Mouse (Mus musculus) liver, postnatal 0 days (tissue): Measurements from ENCODE around the gene Actr1b. TPM values are rescaled to one million over a fixed set of nuclear protein-coding genes. Genes with fewer than 3 reads are reported as not detected.

Source experiments
- ATAC-seq: fragments of 200-750 bp; cut with Nextera tagmentation; 2 replicates; pipeline ENCODE4 v1.8.0; 2017; ENCODE audit warnings: mild to moderate bottlenecking, moderate library complexity
- DNase-seq: peaks from one replicate; pipeline ENCODE4 v3.0.0-alpha.2; 2016
- H3K27ac ChIP-seq: fragments of 300-500 bp; sonication (generic); 2 replicates; pipeline ENCODE4 v1.5.1; 2014; ENCODE audit warnings: antibody characterized with exemption, moderate library complexity, mild to moderate bottlenecking, low read depth
- H3K27me3 ChIP-seq: fragments of 300-500 bp; sonication (generic); 2 replicates; pipeline ENCODE4 v1.6.1; 2014; ENCODE audit warnings: low read length, control low read depth, mixed read lengths; ENCODE audit not compliant: insufficient read depth
- H3K36me3 ChIP-seq: fragments of 300-500 bp; sonication (generic); replicated peaks from 2 replicates; pipeline ENCODE4 v1.6.1; 2014; ENCODE audit warnings: mild to moderate bottlenecking, control low read depth, low read length, moderate library complexity, mixed read lengths; ENCODE audit not compliant: insufficient read depth
- H3K4me1 ChIP-seq: fragments of 300-500 bp; sonication (generic); 2 replicates; pipeline ENCODE4 v1.6.1; 2014; ENCODE audit warnings: antibody characterized with exemption, mild to moderate bottlenecking, control low read depth; ENCODE audit not compliant: insufficient read depth
- H3K4me2 ChIP-seq: fragments of 300-500 bp; sonication (generic); 2 replicates; pipeline ENCODE4 v1.6.1; 2014; ENCODE audit warnings: low read depth, mild to moderate bottlenecking, low read length, moderate library complexity, mixed read lengths
- H3K4me3 ChIP-seq: fragments of 300-500 bp; sonication (generic); 2 replicates; pipeline ENCODE4 v1.5.1; 2014; ENCODE audit warnings: low read depth, low read length
- H3K9ac ChIP-seq: fragments of 300-500 bp; sonication (generic); replicated peaks from 2 replicates; pipeline ENCODE4 v1.6.1; 2014; ENCODE audit warnings: mild to moderate bottlenecking, moderate library complexity
- H3K9me3 ChIP-seq: fragments of 300-500 bp; sonication (generic); 2 replicates; pipeline ENCODE4 v1.6.1; 2016; ENCODE audit warnings: mild to moderate bottlenecking, control low read depth, low read length, mixed read lengths
- CTCF ChIP-seq: sonication (generic); IDR thresholded peaks from 2 replicates; pipeline ENCODE4 v1.5.1; 2016; ENCODE audit warnings: antibody characterized with exemption, low read depth
- EP300 ChIP-seq: IDR thresholded peaks from 2 replicates; pipeline ENCODE4 v1.6.1; 2016; ENCODE audit warnings: antibody characterized with exemption, low read depth, mild to moderate bottlenecking
- WGBS: fragments of 180-500 bp; shearing (Covaris S2); extraction: QIAGEN DNeasy Blood & Tissue Kit; methylation state at CpG from one replicate; pipeline ENCODE4 v1.1.7; 2014; ENCODE audit not compliant: insufficient replicate concordance; 5-methylcytosine and 5-hydroxymethylcytosine counted together
- polyA plus RNA-seq: library from polyadenylated mRNA; unstranded; fragments of >200 nt; fragmentation: Nextera tagmentation; extraction: Ambion mirVana; gene quantifications from 2 replicates; pipeline ENCODE4 v1.2.1, GENCODE M21; 2015

The Actr1b gene
- polyA plus RNA-seq: 19.3 and 21.3 TPM in 2 replicates

DNA sequence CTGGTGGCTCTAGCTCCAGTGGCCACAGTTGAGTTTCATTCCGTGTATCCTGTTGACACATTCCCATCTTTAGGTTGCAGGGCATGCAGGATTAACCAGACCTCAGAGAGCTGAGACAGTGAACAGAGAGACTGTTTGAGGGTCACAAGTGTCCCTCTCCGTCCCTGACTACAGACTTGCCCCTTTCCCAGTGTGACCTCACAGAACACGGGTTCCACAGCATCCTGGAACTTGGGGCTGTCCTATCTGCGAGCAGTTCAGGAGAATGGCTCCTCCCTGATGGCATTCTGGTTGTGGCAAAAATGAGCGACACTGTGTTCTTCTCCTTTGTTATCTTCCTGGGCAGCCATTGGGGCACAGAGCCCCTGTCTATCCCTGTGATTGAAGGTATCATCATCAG, at the start of gene Actr1b:
Gene Actr1b (minus strand): TSS at position 112 of the 400 bp plus-strand sequence.
- WGBS: 74% methylated on average over 5 of the region's 5 CpGs

DNA sequence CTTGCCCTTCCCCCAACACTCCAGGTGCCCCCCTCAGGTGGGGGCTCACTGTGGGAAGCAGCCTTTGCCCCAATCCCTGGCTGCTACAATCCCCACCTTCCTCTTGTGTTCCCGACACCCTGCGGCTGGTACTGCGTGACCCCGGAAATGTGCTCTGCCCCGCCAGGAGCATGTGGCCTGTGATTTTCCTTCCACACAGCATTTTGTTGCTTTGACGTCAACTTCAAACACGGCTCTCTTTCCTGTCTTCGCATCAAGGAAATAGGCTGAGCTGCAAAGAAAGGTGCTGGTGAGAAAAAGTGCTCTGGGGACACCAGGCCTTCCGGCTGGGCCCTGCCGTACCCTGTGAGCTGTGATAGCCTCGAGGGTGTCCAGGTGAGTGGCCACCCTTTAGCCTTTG, 47.3 kb upstream of the Actr1b start, which contains the start of gene Zap70:
Gene Zap70 (plus strand): TSS at position 231 of the 400 bp plus-strand sequence.
- no peak for ATAC-seq
- 76% methylated on average over 11 of the region's 11 CpGs for WGBS
- no peaks in the 10 kb centered on the region for H3K9me3 ChIP-seq
- H3K36me3 ChIP-seq: no peaks in the 10 kb centered on the region
- no peaks in the 10 kb centered on the region for H3K4me1 ChIP-seq
- no peak within 1 kb of the TSS for H3K9ac ChIP-seq
- no peak within 1 kb of the TSS for H3K4me3 ChIP-seq
- no peak within 1 kb of the TSS for H3K27ac ChIP-seq
- H3K27me3 ChIP-seq: no peaks in the 10 kb centered on the region
- TF ChIP-seq CTCF (no peak), EP300 (no peak)
- no peak for DNase-seq
- H3K4me2 ChIP-seq: no peak within 1 kb of the TSS

More for the DNA sequence above, at the start of gene Actr1b:
- Histone ChIP-seq H3K9ac (no peak within 1 kb of the TSS), H3K27ac (no peak within 1 kb of the TSS), H3K27me3 (no peaks in the 10 kb centered on the region), H3K4me1 (no peaks in the 10 kb centered on the region), H3K9me3 (no peaks in the 10 kb centered on the region), H3K4me2 (no peak within 1 kb of the TSS), H3K4me3 (no peak within 1 kb of the TSS), H3K36me3 (no peaks in the 10 kb centered on the region)
- ATAC-seq (no peak), DNase-seq (no peak)
- TF ChIP-seq CTCF: no peak
- TF ChIP-seq EP300: no peak

DNA sequence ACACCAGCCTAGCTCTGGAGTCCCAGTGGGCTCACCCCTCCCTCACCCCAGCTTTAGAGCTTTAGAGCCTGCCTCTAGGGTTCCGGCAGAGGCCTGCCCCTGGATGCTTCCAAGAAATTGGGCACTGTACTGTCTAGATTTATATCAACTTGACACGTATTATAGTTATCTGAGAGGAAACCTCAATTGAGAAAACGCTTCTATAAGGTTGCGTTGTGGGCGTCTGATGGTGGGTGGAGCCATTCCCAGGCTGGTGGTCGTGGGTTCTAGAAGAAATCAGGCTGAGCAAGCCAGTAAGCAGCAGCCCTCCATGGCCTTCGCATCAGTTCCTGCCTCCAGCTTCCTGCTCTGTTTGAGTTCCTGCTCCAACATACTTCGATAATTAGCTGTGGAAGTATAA, 46.8 kb upstream of the Actr1b start:
- no peaks in the 10 kb centered on the region for H3K27me3 ChIP-seq
- DNase-seq (no peak), ATAC-seq (no peak)
- WGBS: 63% methylated on average over 8 of the region's 8 CpGs
- H3K4me2 ChIP-seq: no peak overlapping the region
- no peaks in the 10 kb centered on the region for H3K4me1 ChIP-seq
- H3K27ac ChIP-seq: no peak overlapping the region
- no peaks in the 10 kb centered on the region for H3K9me3 ChIP-seq
- TF ChIP-seq EP300 (no peak), CTCF (no peak)
- no peak overlapping the region for H3K9ac ChIP-seq
- H3K4me3 ChIP-seq: no peak overlapping the region
- H3K36me3 ChIP-seq: no peaks in the 10 kb centered on the region

GRCm38 (mm10) chr1:36760401-36760800, 46.2 kb upstream of the Actr1b start:
- no peak for ATAC-seq
- no peak for TF ChIP-seq CTCF
- TF ChIP-seq EP300: no peak
- DNase-seq: no peak
- no peaks in the 10 kb centered on the region for H3K9me3 ChIP-seq
- H3K4me1 ChIP-seq: no peaks in the 10 kb centered on the region
- H3K9ac ChIP-seq: no peak overlapping the region
- WGBS: 73% methylated on average over 9 of the region's 9 CpGs
- H3K36me3 ChIP-seq: no peaks in the 10 kb centered on the region
- no peak overlapping the region for H3K27ac ChIP-seq
- H3K27me3 ChIP-seq: no peaks in the 10 kb centered on the region
- H3K4me2 ChIP-seq: no peak overlapping the region
- H3K4me3 ChIP-seq: no peak overlapping the region

DNA sequence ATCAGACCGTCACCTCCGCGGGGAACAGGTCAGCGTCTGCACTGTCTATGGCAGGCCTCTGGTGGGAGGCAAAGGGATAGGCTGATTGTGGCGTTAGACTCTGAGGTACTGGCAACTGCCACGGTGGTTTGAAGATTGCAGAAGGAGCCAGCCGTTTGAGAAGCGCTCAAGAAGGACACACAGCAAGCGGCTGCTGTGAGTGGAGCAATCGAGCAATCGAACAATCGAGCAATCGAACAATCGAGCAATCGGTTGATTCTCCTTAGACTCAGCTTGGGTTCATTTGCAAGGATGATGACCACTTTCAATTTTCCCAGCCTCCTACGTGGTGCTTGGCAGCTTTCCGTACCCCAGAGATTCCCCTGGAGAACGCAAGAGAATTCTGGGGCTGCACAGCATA, 44.9 kb upstream of the Actr1b start:
- H3K9ac ChIP-seq: no peak overlapping the region
- H3K36me3 ChIP-seq: no peaks in the 10 kb centered on the region
- H3K27me3 ChIP-seq: no peaks in the 10 kb centered on the region
- H3K9me3 ChIP-seq: no peaks in the 10 kb centered on the region
- no peak for ATAC-seq
- 83% methylated on average over 18 of the region's 18 CpGs for WGBS
- H3K27ac ChIP-seq: no peak overlapping the region
- no peaks in the 10 kb centered on the region for H3K4me1 ChIP-seq
- TF ChIP-seq CTCF: no peak
- no peak for TF ChIP-seq EP300
- H3K4me3 ChIP-seq: no peak overlapping the region
- no peak overlapping the region for H3K4me2 ChIP-seq
- DNase-seq: no peak

- ATAC-seq (no peak), DNase-seq (no peak)
- TF ChIP-seq EP300: no peak
- TF ChIP-seq CTCF: no peak
- Histone ChIP-seq H3K4me2 (no peak overlapping the region), H3K4me1 (no peaks in the 10 kb centered on the region), H3K27me3 (no peaks in the 10 kb centered on the region), H3K9ac (no peak overlapping the region), H3K9me3 (no peaks in the 10 kb centered on the region), H3K4me3 (no peak overlapping the region), H3K36me3 (no peaks in the 10 kb centered on the region), H3K27ac (no peak overlapping the region)
- 81% methylated on average over 9 of the region's 9 CpGs for WGBS
These were observed 44.3 kb upstream of the Actr1b start for GRCm38 (mm10) chr1:36758553-36758952.

DNA sequence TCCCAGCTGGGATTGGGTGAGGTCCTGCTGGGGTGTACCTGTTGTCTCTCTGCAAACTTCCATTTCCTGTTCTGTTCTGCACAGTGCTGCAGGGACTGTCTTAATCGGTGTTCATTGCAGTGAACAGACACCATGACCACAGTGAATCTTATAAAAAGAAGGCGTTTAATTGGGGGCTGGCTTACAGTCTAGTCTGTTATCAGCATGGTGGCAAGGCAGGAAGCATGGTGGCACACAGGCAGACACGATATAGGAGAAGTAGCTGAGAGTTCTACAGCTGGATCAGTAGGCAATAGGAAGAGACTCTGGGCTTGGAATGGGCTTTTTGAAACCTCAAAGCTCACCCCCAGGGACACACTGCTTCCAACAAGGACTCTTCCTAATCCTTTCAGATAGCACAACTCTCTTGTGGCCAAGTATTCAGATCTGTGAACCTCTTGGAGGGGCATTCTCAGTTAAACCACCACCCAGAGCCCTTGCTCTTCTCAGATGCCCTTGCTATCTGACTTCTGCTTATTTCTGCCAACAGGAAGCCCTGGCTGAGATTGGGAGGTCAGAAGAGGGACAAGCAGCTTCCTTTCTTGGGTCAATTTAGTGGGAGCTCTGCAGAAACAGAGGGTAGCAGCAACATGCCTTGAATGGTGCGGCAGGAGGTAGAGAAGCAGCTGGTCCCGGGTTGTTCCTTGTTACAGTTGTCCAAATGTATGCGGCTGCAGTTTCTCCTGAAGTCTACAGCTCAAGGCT, 39.9 kb upstream of the Actr1b start:
- no peaks in the 10 kb centered on the region for H3K9me3 ChIP-seq
- no peak overlapping the region for H3K27ac ChIP-seq
- no peak overlapping the region for H3K4me3 ChIP-seq
- no peak overlapping the region for H3K4me2 ChIP-seq
- no peaks in the 10 kb centered on the region for H3K4me1 ChIP-seq
- H3K9ac ChIP-seq: no peak overlapping the region
- TF ChIP-seq EP300 (no peak), CTCF (no peak)
- ATAC-seq: no peak
- no peaks in the 10 kb centered on the region for H3K27me3 ChIP-seq
- no peaks in the 10 kb centered on the region for H3K36me3 ChIP-seq
- WGBS: 29% methylated on average over 6 of the region's 6 CpGs
- no peak for DNase-seq
